Mouse (Mus musculus): ENCODE results near the gene Zswim8.
"Not testable (repeated sequence)": the region's sequence is repeated elsewhere in the genome, so short reads cannot be mapped to it uniquely, and the experiment has no call there.

Gene Zswim8

DNA sequence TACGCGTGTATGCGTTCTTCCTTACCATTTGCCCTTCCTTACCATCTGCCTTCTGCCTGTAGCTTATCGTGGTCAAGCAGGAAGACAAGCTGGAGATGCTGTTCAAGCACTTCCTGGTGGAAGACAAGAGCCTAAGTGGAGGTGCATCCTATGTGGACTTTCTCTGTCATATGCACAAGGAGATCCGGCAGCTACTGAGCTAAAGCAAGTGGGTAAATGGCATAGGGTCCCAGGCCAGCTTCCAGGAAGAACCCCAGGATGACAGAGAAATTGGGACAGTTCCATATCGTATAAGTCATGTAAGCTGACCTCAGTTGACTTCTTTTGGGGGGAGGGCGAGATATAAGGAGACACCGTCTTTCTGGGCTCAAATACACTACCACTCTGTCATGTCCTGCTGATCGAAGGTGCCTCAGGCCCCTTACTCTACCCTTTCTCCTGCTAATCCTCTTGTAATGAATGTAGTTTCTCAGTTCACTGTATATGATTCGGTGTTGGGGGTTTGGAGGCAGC, 13.7 kb upstream of the Zswim8 start:
- in situ Hi-C loops (cut with MboI, MseI): no loop called here

DNA sequence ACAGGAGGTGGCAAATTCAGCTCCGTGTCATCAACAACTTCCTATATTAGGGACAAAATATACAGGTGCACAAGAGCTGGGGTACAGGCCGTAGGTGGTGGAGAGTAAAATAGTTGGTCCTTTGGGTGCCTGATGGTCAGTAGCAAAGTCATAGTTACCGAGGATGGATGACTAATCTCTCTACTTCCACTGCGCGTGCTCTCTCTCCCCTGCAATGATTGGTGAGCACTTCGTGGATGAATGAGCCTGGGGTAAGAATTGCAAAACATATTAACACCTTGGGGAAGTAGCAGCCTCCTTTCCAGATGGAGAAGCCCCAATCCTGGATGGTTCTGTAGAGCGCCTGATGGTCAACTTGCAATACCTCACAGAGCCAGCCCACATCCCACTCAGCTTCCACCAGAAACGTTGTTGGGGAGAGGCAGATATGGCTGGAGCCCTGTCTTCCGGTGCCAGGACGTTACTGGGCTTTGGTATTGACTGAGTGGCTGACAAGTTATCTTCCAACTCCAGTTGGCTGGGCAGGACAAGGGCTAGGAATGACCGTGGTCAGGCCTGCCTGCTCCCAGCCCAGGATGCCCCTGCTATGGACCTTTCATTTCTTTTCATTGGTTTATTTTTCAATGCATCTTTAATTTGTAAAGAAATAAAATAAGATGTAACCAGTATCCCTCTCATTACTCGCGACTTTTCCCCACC, 13.0 kb upstream of the Zswim8 start:
- in situ Hi-C loops (cut with MboI, MseI): no loop called here

DNA sequence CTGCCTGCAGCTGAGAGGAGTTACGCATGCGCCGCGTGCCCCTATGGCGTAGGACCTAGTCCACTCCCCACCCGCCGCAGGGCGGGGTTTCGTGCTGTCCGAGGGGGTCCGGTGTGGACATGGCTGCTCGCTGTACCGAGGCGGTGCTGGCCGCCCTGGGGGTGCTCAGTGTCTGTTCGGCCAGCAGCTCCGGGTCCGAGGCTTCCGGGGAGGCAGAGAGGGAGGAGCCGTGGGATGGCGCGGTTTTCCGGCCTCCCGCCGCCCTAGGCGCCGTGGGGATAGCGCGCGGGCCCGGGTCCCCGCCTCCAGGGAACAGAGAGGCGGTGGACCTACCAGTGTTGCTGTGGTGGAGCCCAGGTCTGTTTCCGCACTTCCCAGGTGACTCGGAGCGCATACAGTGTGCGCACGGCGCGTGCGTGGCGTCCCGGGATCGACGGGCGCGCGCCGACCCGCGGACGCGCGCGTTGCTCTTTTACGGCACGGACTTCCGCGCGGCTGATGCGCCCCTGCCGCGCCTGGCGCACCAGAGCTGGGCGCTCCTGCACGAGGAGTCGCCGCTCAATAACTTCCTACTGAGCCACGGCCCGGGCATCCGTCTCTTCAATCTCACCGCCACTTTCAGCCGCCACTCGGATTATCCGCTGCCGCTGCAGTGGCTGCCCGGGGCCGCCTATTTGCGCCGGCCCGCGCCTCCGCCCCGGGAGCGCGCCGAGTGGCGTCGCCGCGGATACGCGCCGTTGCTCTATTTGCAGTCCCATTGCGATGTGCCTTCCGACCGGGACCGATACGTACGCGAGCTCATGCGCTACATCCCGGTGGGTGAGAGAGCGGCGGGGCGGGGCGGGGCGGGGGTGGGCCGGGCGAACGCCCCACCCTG, 12.2 kb upstream of the Zswim8 start, which contains the start of gene Fut11:
Fut11 (plus strand) TSS at position 85 of the 877 bp plus-strand sequence.
- in situ Hi-C loops (cut with MboI, MseI): no loop called here

DNA sequence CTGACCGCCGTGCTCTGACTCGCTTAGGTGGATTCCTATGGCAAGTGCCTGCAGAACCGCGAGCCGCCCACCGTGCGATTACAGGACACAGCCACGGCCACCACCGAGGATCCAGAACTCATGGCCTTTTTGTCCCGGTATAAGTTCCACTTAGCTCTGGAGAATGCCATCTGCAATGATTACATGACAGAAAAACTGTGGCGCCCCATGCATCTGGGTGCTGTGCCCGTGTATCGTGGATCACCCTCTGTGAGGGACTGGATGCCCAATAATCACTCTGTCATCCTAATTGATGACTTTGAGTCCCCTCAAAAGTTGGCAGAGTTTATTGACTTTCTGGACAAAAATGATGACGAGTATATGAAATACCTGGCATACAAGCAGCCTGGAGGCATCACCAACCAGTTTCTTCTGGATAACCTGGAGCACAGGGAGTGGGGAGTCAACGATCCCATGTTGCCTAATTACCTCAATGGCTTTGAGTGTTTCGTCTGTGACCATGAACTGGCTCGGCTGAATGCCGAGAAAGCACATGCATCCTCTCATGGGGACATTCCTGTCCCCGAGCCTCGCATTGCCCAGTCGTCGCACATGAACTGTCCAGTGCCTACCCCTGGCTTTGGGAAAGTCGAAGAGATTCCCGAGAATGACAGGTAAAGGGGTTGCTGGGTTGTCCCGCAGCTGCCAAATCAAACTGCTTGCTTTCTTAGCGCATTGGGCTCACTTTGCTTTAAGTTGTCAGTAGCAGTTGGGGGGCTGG, 11.4 kb upstream of the Zswim8 start:
- in situ Hi-C loops (cut with MboI, MseI): no loop called here

DNA sequence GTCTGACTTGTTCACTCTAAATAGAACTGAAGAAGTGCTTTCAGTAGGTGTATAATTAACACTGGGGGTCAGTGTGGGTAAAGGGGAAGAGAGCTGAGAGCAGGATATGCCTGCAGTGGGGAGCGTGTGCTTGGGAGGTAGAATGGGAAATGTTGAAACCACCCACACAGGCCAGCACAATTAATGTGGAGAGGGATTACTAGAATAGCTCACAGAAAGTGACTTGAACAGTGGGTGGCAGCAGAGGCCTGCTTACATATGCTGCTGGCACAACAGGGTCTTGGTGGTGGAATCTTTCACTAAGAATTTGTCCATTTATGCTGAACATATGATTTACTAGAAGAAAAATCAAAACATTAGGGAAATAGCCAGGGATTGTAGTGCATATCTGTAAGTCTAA, 10.4 kb upstream of the Zswim8 start:
- in situ Hi-C loops (cut with MboI, MseI): no loop called here

DNA sequence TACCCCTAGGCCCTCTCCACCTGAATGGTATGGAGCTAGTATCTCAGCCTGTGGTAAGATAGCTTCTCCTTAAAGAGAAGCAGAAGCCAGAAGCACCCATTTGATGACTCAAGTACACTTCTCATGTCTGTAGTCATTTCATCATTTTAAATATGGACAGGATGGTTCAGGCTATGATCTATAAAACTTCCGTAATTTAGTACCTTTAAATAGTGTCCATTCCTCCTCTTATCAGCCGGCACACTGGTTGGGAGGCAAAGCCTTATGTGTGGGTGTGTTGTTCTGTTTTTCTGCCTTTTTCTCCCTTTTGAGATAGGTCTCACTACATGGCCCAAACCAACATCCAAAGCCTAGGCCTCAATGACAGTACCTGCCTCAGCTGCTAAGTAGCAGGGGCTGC, 8.8 kb upstream of the Zswim8 start:
- in situ Hi-C loops (cut with MboI, MseI): no loop called here

DNA sequence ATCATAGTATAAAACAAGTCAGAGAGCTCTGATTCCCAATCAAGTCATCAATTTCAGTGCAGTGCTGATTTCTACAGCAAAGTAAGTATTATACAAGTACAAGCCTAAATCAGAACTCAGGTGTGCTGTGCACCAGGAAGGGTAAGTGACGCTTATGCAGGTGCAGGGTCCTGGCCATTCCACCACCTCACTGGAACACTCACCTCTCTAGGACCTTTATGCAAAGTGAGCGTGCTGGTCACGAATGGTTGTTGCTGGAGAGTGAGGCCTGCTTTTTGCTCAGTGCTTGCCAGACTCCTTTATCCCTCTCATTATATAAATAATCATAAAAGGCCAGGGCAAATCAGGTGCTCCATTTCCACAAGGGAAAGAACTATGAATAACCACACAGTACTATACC, 7.0 kb upstream of the Zswim8 start:
- in situ Hi-C loops (cut with MboI, MseI): no loop called here

DNA sequence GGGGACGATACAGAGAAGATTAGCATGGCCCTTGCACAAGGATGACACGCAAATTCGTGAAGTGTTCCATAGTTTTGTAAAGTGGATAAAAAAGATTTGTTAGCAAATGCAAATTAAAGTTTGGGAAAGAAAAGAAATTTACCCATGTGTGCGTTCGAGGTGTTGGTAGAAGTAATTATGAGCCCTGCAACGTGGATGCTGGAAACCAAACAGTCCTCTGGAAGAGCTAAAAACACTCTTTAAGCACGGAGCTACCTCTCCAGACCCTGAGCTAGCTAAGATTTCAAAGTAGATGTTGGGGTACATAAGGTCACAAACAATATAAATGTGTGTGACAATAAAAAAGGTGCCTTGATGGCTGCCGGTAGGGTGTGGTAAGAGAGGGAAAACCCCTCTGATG, 5.8 kb upstream of the Zswim8 start:
- in situ Hi-C loops (cut with MboI, MseI): no loop called here

DNA sequence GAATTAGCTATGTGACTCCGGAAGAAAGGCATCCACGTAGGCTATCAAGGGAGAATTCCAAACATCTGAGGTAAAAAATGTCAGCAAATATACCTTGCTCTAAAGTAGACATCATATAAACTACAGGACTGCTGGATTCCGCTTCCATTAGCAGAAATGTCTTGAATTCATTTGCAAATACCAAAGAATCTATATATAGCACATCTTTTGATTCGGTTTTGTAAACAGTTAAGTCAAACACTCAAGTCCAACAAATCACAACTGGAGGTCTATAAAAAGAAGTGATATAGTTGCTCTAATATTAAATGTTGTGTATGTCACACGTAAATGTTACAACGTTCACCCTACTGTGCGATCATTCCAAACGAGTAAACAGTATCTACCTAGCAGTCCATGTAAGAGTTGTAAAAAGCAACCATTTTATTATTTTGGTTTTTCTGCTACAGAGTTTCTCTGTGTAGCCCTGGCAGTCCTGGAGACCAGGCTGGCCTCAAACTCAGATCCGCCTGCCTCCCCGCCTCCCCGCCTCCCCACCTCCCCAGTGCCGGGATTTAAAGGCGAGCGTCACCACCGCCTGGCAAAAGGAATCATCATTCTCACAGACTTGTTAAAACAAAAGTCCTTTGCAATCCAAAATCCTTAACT, 5.1 kb upstream of the Zswim8 start:
- in situ Hi-C loops (cut with MboI, MseI): no loop called here

DNA sequence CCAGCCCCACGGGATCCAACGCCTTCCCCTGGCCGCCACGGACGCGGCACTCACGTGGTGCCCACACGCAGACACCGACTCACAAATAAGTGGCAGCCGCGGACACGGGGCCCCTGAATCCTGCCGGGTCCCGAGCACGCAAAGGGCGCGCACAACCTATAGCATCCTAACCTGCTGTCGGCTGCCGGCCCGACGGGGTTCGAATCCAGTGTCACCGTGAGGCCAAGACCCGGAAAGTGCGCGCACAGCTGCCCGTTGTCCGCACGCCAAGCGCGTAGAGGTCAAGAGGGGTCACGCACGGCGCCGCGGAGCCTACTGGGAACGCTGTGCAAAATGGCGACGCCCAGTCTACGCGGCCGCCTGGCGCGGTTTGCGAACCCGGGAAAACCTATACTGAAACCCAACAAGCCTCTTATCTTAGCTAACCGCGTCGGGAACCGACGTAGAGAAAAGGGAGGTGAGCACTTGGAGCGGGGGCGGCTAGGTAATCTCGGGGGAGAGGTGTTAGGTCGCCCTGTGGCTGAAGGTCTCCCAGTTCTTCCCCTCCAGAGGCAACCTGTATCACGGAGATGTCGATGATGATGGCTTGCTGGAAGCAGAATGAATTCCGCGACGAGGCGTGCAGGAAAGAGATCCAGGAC, 4.5 kb upstream of the Zswim8 start, which contains the start of gene Chchd1:
Chchd1 (plus strand) TSS at position 266 of the 641 bp plus-strand sequence.
- in situ Hi-C loops (cut with MboI, MseI): no loop called here

DNA sequence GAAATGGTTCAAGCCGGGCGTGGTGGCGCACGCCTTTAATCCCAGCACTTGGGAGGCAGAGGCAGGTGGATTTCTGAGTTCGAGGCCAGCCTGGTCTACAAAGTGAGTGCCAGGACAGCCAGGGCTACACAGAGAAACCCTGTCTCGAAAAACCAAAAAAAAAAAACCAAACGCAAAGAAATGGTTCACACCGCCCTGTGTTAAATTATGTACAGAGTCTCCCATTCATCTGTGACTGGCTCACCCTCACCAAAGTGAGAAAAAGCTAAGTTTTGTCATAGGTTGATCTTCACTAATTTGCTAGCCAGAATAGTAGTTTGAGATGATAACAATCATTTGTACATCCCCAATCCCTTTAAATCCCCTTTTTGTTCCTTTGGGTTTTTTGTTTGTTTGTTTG, 3.9 kb upstream of the Zswim8 start:
- in situ Hi-C loops (cut with MboI, MseI): not testable (repeated sequence)

DNA sequence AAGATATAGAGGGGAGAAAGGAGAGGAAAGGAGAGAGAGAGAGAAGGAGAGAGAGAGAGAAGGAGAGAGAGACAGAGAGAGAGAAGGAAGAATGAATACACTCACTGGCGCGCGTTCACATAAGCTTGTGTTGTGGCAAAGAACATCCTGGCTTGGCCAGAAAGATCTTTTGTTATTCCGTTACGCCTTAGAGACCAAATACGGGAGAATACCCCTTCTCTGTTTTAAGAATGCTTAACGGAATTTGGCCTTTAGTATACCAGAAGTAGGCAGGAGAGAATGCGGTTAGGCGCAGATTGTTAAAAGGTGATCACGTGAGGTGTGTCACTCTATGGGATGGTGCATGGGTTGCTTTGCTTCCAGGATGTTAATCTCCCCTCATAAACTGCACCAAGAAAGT, 887 bp downstream of the Zswim8 start:
- in situ Hi-C loops (cut with MboI, MseI): no loop called here

DNA sequence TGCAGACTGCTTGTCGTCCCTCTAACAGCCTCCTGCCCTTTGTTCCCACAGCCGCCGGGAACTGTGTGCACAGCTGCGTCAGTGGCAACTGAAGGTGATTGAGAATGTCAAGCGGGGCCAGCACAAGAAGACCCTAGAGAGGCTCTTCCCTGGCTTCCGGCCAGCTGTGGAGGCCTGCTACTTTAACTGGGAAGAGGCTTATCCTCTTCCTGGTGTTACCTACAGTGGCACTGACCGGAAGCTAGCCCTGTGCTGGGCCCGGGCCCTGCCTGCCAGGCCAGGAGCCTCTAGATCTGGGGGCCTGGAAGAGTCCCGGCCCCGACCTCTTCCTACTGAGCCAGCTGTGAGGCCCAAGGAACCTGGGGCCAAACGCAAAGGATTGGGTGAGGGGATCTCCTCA, 6.5 kb downstream of the Zswim8 start:
- in situ Hi-C loops (cut with MboI, MseI): no loop called here

DNA sequence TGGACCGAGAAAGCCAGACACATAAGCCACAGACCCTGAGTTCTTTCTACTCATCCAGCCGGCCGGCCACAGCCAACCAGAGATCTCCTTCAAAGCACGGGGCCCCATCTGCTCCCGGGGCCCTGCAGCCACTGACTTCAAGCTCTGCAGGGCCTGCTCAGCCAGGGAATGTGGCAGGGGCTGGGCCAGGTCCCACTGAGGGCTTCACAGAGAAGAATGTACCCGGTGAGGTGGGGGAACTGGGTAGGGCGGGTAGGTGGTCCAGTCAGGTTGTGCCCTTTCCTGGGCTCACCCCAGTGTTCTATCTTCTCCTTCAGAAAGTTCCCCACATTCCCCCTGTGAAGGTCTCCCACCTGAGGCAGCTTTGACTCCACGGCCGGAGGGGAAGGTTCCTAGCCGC, 11.1 kb downstream of the Zswim8 start:
- in situ Hi-C loops (cut with MboI, MseI): no loop called here

DNA sequence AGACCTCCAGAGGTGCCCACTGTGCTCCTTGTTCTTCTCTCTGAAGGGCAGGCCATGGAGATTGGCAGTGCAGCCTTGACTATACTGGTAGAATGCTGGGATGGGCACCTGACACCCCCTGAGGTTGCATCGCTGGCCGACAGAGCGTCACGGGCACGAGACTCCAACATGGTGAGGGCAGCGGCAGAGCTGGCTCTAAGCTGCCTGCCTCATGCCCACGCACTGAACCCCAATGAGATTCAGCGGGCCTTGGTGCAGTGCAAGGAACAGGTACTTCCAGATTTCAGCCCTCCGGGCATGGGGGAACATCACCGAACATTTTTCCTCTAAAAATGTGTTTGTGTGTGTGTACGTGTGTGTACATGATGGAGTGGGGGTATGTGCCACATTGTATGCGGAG, 12.4 kb downstream of the Zswim8 start:
- in situ Hi-C loops (cut with MboI, MseI): no loop called here

DNA sequence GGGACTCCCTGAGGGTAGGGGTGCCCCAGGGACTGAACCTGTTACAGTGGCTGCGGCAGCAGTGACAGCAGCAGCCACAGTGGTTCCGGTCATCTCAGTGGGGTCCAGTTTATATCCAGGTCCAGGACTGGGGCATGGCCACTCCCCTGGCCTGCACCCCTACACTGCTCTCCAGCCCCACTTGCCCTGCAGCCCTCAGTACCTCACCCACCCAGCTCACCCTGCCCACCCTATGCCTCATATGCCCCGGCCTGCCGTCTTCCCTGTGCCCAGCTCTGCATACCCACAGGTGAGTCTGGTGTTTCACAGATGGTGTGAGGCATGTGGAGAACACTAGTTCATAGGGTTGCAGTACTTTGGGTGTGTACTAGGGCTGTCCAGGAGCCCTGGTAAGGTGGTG, 14.0 kb downstream of the Zswim8 start:
- in situ Hi-C loops (cut with MboI, MseI): no loop called here

DNA sequence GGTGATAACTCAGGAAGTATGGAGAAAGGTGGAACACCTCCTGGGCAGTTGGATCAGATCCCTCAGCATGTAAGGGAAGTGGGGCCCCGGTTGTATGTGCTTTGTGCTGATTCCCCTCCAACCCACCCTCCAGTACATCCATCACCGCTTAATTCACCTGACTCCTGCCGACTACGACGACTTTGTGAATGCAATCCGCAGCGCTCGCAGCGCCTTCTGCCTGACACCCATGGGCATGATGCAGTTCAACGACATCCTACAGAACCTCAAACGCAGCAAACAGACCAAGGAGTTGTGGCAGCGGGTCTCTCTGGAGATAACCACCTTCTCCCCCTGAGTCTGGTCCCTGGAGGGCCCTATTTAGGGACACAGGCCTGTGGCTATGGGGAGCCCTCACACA, 15.7 kb downstream of the Zswim8 start:
- in situ Hi-C loops (cut with MboI, MseI): no loop called here

DNA sequence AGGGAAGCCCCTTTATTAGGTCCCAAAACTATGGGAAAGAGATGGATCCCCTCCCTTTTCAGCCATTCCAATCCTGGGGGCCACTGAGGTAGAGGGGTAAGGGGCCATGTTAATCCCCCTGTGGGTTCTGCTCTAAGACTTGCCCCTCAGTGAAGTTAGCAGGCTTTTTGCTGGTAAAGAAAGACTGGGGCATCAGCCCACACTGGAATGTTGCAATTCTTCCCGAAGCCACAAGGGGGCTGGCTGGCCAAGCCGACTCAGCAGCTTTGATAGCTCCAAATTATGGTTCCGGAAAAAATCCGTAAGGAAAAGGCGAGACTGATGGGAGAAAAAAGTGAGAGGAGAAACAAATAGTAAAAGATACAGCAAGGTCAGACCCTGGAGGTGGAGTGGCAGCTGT, 16.7 kb downstream of the Zswim8 start:
- in situ Hi-C loops (cut with MboI, MseI): no loop called here

DNA sequence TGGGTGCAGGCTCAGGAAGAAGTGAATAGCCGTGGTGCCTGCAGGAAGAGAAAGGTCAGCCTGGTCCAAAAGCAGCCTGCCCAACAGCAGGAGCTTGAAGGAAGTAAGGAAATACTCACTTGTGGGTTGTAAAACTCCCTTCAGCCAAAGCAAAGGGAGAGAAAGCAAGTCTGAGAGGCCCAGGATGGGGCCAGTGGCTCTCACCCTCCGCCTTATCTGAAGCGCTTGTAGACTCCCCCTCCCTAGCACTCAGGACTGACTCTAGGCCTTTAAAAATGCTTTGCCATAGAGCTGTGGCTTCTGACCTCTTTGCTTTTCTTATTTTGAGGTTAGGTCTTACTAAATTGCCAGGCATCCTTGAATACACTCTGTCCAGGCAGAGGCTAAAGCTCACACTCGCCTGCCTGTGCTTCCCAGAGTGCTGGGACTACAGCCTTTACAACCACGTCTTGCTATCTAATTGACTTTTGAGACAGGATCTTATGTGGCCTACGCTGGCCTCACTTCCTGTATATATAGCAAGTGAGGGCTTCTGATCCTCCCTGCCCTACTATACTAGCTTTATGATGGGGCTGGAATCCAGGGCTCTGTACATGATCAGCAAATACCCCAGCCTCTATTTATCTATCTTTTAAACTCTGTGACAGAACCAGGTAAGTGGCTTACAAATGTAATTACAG, 18.4 kb downstream of the Zswim8 start:
- in situ Hi-C loops (cut with MboI, MseI): no loop called here

DNA sequence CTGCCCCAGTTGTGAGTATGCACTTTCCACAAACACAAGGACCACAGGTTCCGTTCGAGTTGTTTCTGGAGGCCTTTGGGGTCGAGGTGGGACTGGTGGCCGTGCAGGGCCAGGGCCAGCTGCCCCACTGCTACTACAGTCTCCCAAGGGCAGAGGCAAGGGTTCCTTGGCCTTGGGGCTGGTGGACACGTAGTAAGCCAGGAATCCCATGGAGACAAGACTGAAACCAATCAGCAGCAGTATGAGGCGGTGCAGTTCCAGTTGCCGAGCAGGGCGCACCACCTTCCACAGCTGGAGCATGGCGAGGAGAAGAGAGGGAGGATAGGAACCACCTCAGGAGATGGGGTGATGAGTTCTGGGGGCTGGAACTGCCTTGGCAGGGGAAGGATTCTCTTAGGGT, 22.5 kb downstream of the Zswim8 start:
- in situ Hi-C loops (cut with MboI, MseI): no loop called here

All from T-helper 1 cell (primary cell).